1 mouse cellular context compared by ENCODE assay signal in the genomic region with DNA sequence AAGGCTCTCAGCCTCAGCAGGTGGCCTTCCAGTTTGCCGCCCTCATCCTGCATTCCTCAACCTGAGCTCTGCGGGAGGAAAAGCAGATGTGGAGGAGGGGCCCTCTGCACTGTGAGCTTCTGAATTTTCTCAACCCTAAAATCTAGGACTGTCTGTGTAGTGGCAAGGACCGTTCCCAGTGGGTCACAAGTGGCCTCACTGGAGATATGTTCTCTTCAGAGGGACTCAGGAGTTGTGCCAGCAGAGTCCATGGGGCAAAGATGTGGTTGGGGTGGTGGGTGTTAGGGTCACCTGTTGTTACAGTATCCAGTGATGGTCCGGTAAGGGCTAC.
TF ChIP-seq lines count a peak whose summit lies in the region.

No protein-coding gene starts in this region.

TF ChIP-seq in CH12.LX, 34 proteins besides CTCF, POLR2A, EP300 and RAD21 (continued from another document):
- TF ChIP-seq POLR2AphosphoS2 (IDR thresholded peaks at IDR 0.05; ENCODE audit: low read depth, low read length) (no peak), KAT2A (IDR thresholded peaks at IDR 0.05; ENCODE audit: insufficient replicate concordance, low read length) (no peak), RCOR1 (conservative IDR thresholded peaks at IDR 0.05; ENCODE audit: low read depth, low read length) (no peak), MXI1 (IDR thresholded peaks at IDR 0.05; ENCODE audit: low read depth, low read length) (no peak), TCF12 (IDR thresholded peaks at IDR 0.05; ENCODE audit: low read depth, low read length) (no peak), GABPA (IDR thresholded peaks at IDR 0.05; ENCODE audit: insufficient replicate concordance, low read depth, low read length) (no peak), JUND (conservative IDR thresholded peaks at IDR 0.05; ENCODE audit: low read depth, low read length) (no peak), CHD1 (IDR thresholded peaks at IDR 0.05; ENCODE audit: low read depth, low read length) (no peak), SMC3 (IDR thresholded peaks at IDR 0.05; ENCODE audit: low read depth, low read length) (no peak), ZKSCAN1 (IDR thresholded peaks at IDR 0.05; ENCODE audit: borderline replicate concordance, low read depth, low read length) (no peak), MAX (IDR thresholded peaks at IDR 0.05; ENCODE audit: low read length) (no peak), ZNF384 (IDR thresholded peaks at IDR 0.05; ENCODE audit: low read depth, low read length) (no peak), NRF1 (IDR thresholded peaks at IDR 0.05; ENCODE audit: low read depth, low read length) (no peak), HCFC1 (IDR thresholded peaks at IDR 0.05; ENCODE audit: low read depth, low read length) (no peak), TBP (conservative IDR thresholded peaks at IDR 0.05; ENCODE audit: low read depth, low read length) (no peak)
